ENCODE assay signal across 8 mouse cellular contexts in the genomic region with DNA sequence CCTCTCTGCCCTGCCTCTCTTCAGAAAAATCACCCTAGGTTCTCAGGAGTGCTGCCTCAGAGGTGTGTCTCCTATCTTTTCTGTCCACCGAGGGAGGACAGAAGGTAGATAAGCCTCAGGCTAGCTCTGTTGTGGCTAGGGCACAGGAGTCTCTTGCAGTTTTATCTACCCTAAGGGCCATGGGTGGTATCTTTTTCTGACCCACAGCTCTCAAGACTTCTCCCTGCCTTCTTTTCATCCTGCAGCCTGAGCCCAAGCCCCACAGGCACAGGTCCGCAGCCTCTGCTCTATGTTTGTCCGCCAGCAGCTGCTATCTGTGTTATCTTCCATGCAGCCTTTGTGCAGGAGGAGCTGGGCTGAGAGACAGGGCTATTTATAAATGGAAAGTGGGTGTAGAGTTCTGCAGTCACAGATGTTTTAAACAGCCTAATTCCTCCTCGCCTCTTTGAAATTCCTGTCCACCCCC. TPM values are rescaled to one million over a fixed set of nuclear protein-coding genes. Genes with fewer than 3 reads are reported as not detected.
A peak's percentile ranks its signal among the peaks of the same experiment; 100 is the strongest.
DNase-seq lines count a peak whose midpoint lies in the region; ATAC-seq and TF ChIP-seq lines count a peak whose summit lies in the region.

No protein-coding gene starts in this region.

- no peak overlapping the region for H3K9ac ChIP-seq in midbrain, postnatal 0 days (replicated peaks; ENCODE audit: low read length, poor library complexity, severe bottlenecking)

- WGBS in midbrain, embryonic 10.5 days: 66% methylated on average over 4 of the region's 4 CpGs
- WGBS in midbrain, postnatal 0 days: 47% methylated on average over 4 of the region's 4 CpGs

- TF ChIP-seq CTCF in midbrain, postnatal 0 days (IDR thresholded peaks at IDR 0.05): no peak

- ATAC-seq in midbrain, postnatal 0 days (ENCODE audit: low FRiP score): no peak

- no peak overlapping the region for H3K4me2 ChIP-seq in midbrain, postnatal 0 days (ENCODE audit: low read depth, low read length, poor library complexity, severe bottlenecking)

- H3K4me3 ChIP-seq in midbrain, embryonic 10.5 days: no peak overlapping the region
- H3K4me3 ChIP-seq in midbrain, postnatal 0 days (ENCODE audit: low read depth, low read length): no peak overlapping the region

- H3K27ac ChIP-seq in midbrain, embryonic 10.5 days (replicated peaks): 0 out of 2 replicates have a peak overlapping the region, but pooled peaks have one; percentile 9
- no peak overlapping the region for H3K27ac ChIP-seq in midbrain, postnatal 0 days (ENCODE audit: low read depth, low read length)

- no peaks in the 10 kb centered on the region for H3K4me1 ChIP-seq in midbrain, embryonic 10.5 days
- H3K4me1 ChIP-seq in midbrain, postnatal 0 days (ENCODE audit: insufficient read depth, low read length): no peaks in the 10 kb centered on the region

- no peaks in the 10 kb centered on the region for H3K9me3 ChIP-seq in midbrain, embryonic 10.5 days (replicated peaks)
- no peaks in the 10 kb centered on the region for H3K9me3 ChIP-seq in midbrain, postnatal 0 days (ENCODE audit: low read length)

- no peaks in the 10 kb centered on the region for H3K27me3 ChIP-seq in midbrain, embryonic 10.5 days (ENCODE audit: low read depth, poor library complexity, severe bottlenecking)
- no peaks in the 10 kb centered on the region for H3K27me3 ChIP-seq in midbrain, postnatal 0 days (ENCODE audit: insufficient read depth, low read length)

- peaks cover 32% of the 10 kb centered on the region for H3K36me3 ChIP-seq in midbrain, embryonic 10.5 days
- H3K36me3 ChIP-seq in midbrain, postnatal 0 days (ENCODE audit: insufficient read depth, low read length): peaks cover 10% of the 10 kb centered on the region

- intact Hi-C loops in heart, postnatal 36 days (cut with DNase I): loop anchor here (2.0 kb wide), 1 partner anchor 47 kb away; no protein-coding TSS in a partner anchor

- peak; percentile 16 for DNase-seq in adrenal gland, postnatal 14 days
- no peak for DNase-seq in adrenal gland, adult 2 months
- DNase-seq in midbrain, embryonic 10.5 days (ENCODE audit: low spot score): no peak
- no peak for DNase-seq in midbrain, postnatal 0 days (ENCODE audit: low spot score)
- DNase-seq in heart, postnatal 36 days: peak; percentile 16 to 33
- peak; percentile 29 for DNase-seq in lung, postnatal 14 days
- no peak for DNase-seq in B cell, adult 2 months
- DNase-seq in frontal cortex, postnatal 25 days (ENCODE audit: low spot score in 2 of 2): no peak

RNA-seq across cellular contexts. Expression of gene C1qtnf4, which starts 15.5 kb away (rescaled TPM):
- 2.3 and 2.8 TPM in 2 replicates for total RNA-seq in adrenal gland, postnatal 14 days (2021)
- 1 to 10 TPM; 1.6 to 1.9 TPM for total RNA-seq in adrenal gland, adult 2 months (2021)
- polyA plus RNA-seq in adrenal gland, adult 2 months (2012; rRNA removed): 13.8 and 19.6 TPM in 2 replicates
- polyA plus RNA-seq in midbrain, embryonic 10.5 days (2016; fragmentation: Nextera tagmentation; extraction: Ambion mirVana): 2.3 and 3.8 TPM in 2 replicates
- total RNA-seq in midbrain, postnatal 0 days (2014; rRNA removed): 488 and 629 TPM in 2 replicates
- polyA plus RNA-seq in midbrain, postnatal 0 days (2015; fragmentation: Nextera tagmentation; extraction: Ambion mirVana): 245 and 271 TPM in 2 replicates
- 1 to 10 TPM; 2.6 to 5.1 TPM for total RNA-seq in heart, postnatal 36 days (2021)

RNA-seq across cellular contexts. Expression of gene Mtch2, which starts 23.2 kb away (rescaled TPM):
- 416 and 423 TPM in 2 replicates for total RNA-seq in adrenal gland, postnatal 14 days (2021)
- 100 to 1,000 TPM; 264 to 267 TPM for total RNA-seq in adrenal gland, adult 2 months (2021)
- polyA plus RNA-seq in adrenal gland, adult 2 months (2012; rRNA removed): 28.9 and 36.0 TPM in 2 replicates
- 251 and 254 TPM in 2 replicates for polyA plus RNA-seq in midbrain, embryonic 10.5 days (2016; fragmentation: Nextera tagmentation; extraction: Ambion mirVana)
- 121 and 124 TPM in 2 replicates for total RNA-seq in midbrain, postnatal 0 days (2014; rRNA removed)
- 195 and 210 TPM in 2 replicates for polyA plus RNA-seq in midbrain, postnatal 0 days (2015; fragmentation: Nextera tagmentation; extraction: Ambion mirVana)
- total RNA-seq in heart, postnatal 36 days (2021): 100 to 1,000 TPM; 194 to 211 TPM

RNA-seq across cellular contexts. Expression of gene Kbtbd4, which starts 34.4 kb away (rescaled TPM):
- total RNA-seq in adrenal gland, postnatal 14 days (2021): 26.5 and 29.4 TPM in 2 replicates
- 10 to 100 TPM; 30.0 to 31.2 TPM for total RNA-seq in adrenal gland, adult 2 months (2021)
- 15.6 and 20.2 TPM in 2 replicates for polyA plus RNA-seq in adrenal gland, adult 2 months (2012; rRNA removed)
- 57.8 and 58.6 TPM in 2 replicates for polyA plus RNA-seq in midbrain, embryonic 10.5 days (2016; fragmentation: Nextera tagmentation; extraction: Ambion mirVana)
- 47.7 and 50.5 TPM in 2 replicates for total RNA-seq in midbrain, postnatal 0 days (2014; rRNA removed)
- polyA plus RNA-seq in midbrain, postnatal 0 days (2015; fragmentation: Nextera tagmentation; extraction: Ambion mirVana): 60.0 and 60.4 TPM in 2 replicates
- 10 to 100 TPM; 22.1 to 23.8 TPM for total RNA-seq in heart, postnatal 36 days (2021)

RNA-seq across cellular contexts. Expression of gene Ndufs3, which starts 34.5 kb away (rescaled TPM):
- 551 and 591 TPM in 2 replicates for total RNA-seq in adrenal gland, postnatal 14 days (2021)
- total RNA-seq in adrenal gland, adult 2 months (2021): 100 to 1,000 TPM; 337 to 401 TPM
- polyA plus RNA-seq in adrenal gland, adult 2 months (2012; rRNA removed): 176 and 178 TPM in 2 replicates
- polyA plus RNA-seq in midbrain, embryonic 10.5 days (2016; fragmentation: Nextera tagmentation; extraction: Ambion mirVana): 194 and 199 TPM in 2 replicates
- 158 and 196 TPM in 2 replicates for total RNA-seq in midbrain, postnatal 0 days (2014; rRNA removed)
- 251 and 258 TPM in 2 replicates for polyA plus RNA-seq in midbrain, postnatal 0 days (2015; fragmentation: Nextera tagmentation; extraction: Ambion mirVana)
- 100 to 1,000 TPM; 797 to 891 TPM for total RNA-seq in heart, postnatal 36 days (2021)

Comparison
In these comparisons a context has a peak if more than half of its experiments do, and no peak if none do; other contexts are left out.
1. DNase-seq: peak in adrenal gland, postnatal 14 days (single experiment), heart, postnatal 36 days (2 of 2) and lung, postnatal 14 days (single experiment); none in adrenal gland, adult 2 months (single experiment), midbrain, embryonic 10.5 days (single experiment), midbrain, postnatal 0 days (single experiment), B cell, adult 2 months (0 of 2) and frontal cortex, postnatal 25 days (0 of 2).
2. RNA of gene C1qtnf4, which starts 15.5 kb away (total RNA-seq): 488 to 629 TPM in midbrain, postnatal 0 days; 2.6 to 5.1 TPM in heart, postnatal 36 days, 2.3 to 2.8 TPM in adrenal gland, postnatal 14 days and 1.6 to 1.9 TPM in adrenal gland, adult 2 months; every median in the first group is over 10 times any median in the second.